Mouse (Mus musculus): ENCODE data around the gene Nampt.
"Not testable (repeated sequence)": the region's sequence is repeated elsewhere in the genome, so short reads cannot be mapped to it uniquely, and the experiment has no call there.

Nampt gene

GRCm38 (mm10) chr12:32846325-32846724 lies 27.0 kb downstream of the Nampt start:
- no peak for DNase-seq

DNA sequence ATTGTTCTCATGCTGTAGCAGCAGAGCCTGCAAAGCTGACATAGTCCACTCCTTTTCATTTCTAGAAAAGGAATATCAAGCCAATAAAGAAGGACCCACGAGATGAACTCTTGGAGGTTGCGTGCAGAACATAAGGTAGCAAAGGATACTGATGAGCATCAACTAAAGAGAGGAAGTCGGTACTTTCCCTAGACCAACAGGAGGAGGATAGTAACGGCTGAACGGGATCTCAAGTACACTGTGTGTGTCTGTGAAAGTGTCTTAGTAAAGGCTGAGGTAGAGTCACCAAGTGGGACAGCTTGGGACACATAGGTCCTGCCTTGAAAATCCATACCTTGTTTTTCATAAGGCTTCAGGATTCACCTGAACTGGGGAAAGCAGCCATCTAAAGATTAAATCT lies 34.4 kb downstream of the Nampt start:
- no peak for DNase-seq

DNA sequence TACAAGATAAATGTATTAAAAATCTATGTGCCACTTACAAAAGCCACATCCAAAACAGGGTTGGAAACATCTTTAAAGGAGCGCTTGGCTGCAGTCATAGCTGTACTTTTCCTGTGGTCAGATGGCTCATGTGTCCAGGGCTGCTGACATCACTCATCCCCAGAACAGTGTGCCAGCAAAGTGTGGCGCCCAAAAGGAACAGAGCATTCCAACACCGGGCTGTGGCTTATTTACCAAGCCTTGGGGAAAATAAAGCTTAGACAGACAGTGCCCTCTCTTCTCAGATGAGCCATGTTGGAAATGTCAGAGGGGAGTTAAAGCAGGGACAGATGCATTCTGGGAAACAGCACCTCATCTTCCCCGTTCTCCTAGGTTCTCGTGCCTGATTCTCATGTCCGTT lies 35.5 kb downstream of the Nampt start:
- no peak for DNase-seq

GRCm38 (mm10) chr12:32855398-32855797 lies 36.1 kb downstream of the Nampt start:
- DNase-seq, result no peak

DNA sequence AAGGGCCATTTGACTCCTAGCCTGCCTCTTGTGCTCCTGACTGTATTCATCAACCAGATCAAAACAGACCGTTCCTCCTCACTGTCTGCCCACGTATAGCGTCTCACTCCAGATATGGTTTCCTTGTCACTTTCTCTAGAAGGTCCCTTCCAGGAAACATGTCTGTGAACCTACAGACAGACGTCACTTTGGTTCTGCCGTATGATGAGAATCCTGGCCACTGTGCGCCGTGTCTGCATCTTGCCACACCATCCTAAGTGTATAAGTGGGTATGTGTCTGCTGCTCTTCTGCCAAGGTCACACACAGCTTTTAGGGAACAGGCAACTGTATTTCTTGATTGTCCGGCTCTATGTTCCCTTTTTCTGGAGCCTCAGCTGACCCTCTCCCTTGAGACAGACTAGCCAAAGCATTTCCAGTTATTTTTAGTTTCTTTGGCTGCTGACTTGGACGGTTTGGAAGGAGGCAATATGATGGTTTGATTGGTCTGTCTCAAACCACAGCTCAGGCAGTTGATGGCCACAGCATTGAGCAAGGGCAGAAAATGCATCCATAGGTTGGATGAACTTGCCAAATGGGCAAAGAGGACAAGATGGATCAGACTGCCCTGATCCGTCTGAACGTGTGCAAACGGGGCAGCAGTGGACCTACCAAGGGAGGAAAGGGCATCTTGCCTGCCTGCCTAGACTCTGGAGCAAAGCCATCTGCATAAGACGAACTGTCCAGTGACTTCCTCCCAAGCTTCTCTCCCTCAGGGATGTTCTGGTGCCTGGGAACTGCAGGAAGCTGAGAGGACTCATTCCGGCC lies 37.6 kb downstream of the Nampt start:
- peak; percentile 19 for DNase-seq

- DNase-seq, result no peak
These were observed 39.1 kb downstream of the Nampt start for GRCm38 (mm10) chr12:32858444-32858843.

DNA sequence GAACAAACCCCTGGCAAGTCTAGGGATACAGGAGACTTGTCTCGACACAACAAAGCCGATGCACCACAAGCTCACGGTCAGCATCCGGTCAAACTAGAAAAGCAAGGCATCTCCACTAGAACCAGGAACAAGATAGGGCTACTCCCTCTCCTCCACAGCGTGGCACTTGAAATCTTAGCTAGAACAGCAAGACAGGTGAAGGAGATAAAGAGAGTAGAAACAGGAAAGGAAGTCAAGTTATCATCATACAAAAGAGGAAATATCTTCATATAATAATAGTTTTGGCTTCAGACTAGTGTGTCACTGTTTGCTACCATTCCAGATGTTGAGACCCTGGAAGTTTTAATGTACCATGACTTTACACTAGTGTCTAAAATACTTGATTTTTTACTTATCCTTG lies 41.5 kb downstream of the Nampt start:
- no peak for DNase-seq

DNA sequence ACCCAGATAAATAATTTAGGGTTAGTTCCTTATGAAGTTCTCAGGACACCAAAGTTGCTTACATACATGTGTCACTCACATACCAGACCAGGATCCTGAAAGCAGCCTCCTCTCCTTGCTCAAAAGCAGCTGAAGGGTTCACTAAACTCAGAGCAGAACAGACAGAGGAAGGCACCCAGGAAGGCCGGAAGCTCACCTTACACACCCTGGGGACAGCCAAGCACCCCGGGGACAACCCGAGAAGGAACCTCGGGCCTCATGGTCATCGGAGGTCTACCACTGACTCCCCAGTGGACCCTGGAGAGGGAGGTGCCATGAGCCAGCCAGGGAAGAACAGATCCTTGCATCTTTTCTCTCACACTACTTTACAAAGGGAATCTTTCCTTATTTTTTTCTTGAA lies 51.5 kb downstream of the Nampt start:
- no peak for DNase-seq

DNA sequence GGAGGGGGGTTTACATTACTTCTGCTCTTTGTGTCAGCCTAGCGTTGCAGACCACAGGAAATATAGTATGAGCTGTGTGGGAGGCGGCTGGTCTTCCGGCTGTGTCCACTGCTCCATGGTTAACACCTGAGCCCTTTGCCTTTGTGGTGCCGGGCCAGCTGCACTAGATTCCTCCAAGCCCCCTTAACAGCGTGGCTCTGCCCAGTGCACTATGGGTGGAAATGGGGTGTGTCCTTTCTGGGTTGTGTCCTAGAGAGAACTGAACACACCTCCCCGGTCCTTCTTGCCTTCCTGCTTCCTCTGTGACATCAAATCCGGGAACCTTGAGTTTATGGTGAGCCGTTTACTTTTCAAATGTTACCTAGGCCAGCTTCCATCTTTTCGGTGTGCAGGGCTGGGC lies 58.2 kb downstream of the Nampt start:
- no peak for DNase-seq

DNA sequence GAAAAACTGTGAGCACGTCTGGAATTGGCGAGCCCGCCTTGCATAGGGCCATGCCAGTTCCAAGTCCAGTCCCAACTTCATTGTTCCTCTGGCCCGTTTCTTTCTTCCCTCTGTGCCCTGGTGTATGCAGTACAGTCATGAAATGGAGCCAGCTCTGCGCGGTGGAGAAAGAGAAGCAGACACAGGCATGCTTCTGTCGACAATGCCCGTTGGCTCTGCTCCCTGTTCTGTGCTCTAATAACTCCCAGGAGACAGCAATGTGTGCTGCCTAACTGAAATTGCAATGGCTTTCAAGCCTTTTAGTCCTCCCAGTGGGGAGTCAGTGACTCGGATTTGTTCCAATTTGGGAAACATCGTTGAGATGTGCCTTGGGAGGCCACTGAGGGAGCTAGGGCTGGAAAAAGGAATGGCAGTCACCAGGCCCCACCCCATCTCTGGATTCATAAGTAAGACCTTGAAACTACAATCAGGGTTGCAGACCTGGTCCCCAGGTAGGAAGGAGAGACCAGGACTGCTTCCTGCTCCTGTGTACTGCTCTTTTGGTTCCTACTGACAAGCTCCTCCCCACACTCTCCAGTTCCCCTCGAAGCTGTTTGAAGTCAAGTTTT lies 58.7 kb downstream of the Nampt start:
- DNase-seq, result peak; percentile 25

- DNase-seq, result no peak
These were observed 60.0 kb downstream of the Nampt start for GRCm38 (mm10) chr12:32879371-32879770.

GRCm38 (mm10) chr12:32884356-32884755 lies 65.0 kb downstream of the Nampt start:
- DNase-seq, result no peak

DNA sequence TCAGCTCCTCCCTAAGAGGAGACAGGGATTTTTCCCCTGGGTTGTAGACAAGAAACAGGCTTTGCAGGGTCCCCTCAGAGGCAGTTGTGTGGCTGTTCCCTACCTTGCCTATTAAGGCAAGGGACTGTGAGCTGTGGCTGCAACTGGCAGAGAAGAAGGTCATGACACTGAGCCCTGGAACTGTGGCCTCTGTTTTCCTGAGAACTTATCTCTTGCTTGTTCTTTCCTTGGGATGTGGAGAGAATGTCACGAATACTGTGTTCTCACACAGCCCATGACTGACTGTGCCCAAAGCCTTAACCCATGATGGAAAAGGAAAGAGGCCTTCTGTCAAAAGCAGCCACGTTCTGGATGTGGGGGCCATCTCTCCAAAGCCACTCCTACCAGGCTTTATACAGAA lies 65.7 kb downstream of the Nampt start:
- DNase-seq, result no peak

GRCm38 (mm10) chr12:32886353-32886752 lies 67.0 kb downstream of the Nampt start:
- DNase-seq, result no peak

- DNase-seq, result no peak
These were observed 68.9 kb downstream of the Nampt start for GRCm38 (mm10) chr12:32888226-32888625.

DNA sequence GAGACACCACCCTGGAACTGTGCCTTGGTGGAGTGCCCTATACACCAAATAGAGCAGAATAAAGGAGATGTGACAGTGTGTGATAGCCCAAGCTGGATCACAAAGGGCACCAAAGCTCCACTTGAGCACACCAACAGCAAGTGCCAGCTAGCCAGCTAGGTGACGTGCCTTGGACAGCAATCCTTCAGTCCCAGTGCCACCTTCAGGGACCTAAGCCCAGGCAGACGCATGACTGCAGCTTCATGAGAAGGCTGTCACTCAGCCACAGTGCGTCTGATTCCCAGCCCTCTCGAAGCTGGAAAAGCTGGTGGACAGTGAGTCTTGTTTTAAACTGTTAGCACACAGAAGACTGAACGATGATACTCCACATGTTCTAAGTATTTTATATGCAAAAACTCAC lies 70.5 kb downstream of the Nampt start:
- no peak for DNase-seq

DNA sequence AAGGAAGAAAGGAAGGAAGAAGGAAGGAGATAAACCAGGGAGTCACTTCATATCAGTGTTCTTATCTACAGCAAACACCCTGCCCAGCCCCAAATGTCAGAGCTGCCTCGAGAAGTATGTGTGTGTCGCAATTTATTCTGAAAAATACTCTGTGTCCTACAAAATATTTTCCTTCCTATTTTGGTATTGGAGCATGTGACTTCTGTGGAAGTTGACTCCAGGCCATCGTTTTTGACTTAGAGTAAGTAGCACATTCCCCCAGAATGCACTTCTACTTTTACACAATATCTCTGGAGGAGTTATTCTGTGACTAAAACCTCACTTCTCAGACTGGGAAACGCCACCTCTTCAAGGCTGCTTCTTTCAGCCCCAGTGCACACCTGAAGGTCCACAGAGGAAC lies 71.1 kb downstream of the Nampt start:
- DNase-seq, result no peak

DNA sequence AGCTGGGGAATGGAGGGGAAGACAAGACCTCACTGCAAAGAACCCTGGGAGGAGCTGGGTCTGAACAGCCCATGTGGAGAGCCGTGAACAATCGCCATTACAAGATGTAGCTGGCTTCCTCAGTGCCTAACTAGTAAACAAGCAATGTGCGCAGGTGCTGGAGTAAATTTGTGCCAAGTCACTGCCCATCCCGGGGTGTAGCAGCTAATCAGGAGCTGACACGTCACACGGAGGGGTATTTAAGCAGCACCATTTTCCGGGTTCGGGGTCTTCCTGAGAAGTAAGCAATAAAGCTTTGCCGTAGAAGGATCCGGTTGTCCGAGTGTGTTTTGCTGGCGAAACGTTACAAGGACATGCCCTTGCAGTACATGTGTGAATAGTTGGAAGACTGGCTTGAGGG lies 71.9 kb downstream of the Nampt start:
- DNase-seq, result not testable (repeated sequence)

DNA sequence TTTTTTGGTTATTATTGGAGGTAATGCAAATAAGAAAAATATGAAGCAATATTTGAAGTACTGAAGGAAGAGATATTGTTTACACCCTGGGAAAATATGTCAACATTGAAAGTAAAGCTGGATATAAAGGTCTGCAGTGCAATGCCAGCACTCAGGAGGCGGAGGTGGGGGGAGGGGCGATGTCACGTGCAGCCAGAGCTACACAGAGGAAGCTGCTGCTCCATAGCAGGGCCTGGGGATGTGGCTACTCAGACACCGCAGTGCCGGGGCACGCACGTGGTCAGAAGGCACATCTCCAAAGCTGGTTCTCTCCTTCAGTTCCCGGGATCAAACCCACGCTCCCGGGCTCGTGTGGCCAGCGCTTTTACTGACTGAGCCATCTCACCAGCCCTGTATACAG lies 73.9 kb downstream of the Nampt start:
- DNase-seq, result no peak

DNA sequence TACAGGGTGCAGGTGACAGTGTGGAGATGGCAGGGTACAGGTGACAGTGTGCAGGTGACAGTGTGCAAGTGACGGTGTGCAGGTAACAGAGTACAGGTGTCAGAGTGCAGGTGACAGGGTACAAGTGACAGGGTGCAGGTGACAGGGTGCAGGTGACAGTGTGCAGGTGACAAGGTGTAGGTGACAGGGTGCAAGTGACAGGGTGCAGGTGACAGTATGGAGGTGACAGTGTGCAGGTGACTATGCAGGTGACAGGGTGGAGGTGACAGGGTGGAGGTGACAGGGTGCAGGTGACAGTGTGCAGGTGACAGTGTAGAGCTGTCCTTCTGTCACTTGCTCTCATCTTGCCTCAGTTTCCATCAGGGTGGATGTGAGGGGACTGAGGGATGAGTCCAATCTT lies 76.5 kb downstream of the Nampt start:
- DNase-seq, result no peak

DNA sequence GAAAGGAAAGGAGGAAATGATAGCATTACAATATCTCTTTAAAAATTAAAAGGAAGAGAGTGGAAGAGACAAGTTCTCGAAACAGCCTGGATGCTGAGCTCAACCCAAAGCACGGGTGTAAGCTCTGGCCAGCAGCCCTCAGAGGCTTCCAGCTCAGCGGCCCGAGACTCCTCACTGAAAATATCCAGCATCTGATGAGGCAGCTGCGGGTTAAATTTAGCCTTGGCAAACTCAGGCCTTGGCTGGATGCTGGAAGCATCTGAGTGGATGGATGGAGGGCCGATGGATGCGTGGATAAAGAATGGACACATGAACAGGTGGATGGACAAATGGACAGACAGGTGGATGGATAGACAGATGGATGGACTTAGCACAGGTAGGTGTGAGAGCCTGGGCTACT lies 77.2 kb downstream of the Nampt start:
- peak; percentile 45 for DNase-seq

DNA sequence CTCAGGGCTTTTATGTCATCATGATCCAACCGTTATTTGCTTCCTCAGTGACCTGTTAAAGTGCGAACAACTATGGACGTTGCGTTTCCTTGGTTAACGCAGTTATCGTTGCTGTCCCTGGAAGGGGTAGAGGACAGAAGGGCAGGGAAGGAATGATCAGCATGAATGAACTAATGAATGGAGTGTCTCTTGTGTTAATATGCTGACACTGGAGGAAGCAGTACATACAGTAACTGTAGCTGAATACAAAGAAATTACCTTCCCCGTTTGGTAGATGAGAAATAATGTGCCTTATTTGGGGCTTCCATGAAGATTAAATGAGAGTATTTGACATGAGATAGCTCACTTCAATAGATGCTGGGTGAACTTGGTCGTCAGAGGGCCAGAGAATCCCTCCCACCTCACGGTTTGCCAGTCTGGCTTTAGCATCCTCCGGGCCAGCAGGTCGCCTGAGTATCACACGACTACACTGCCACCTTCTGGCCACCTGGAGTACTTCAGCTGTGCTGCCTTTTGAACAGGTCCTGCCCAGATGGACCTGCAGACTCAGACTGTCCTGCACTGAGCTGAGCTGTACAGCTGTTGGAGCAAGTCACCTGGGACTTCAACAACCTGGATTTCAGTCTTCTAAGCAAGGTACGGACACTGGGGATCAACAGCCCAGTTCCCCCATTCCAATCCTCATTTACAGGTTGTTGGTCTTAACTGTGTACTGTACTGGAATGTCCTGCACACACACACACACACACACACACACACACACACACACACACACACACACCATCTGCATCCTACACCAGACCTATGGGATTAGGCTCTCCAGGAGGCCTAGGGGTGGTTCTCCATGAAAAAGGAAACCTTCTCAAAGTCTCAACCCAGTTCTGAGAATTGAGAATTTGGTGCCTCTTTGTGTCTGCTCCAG lies 78.1 kb downstream of the Nampt start:
- peak; percentile 84 for DNase-seq

GRCm38 (mm10) chr12:32901005-32901404 lies 81.7 kb downstream of the Nampt start:
- DNase-seq, result no peak

Data from layer of hippocampus, adult 9-11 months (tissue).